ENCODE assay signal across 23 mouse cellular contexts in genomic region chr9:123657457-123657856, GRCm38 (mm10). TPM values are rescaled to one million over a fixed set of nuclear protein-coding genes. Genes with fewer than 3 reads are reported as not detected.
DNase-seq lines count a peak whose midpoint lies in the region; ATAC-seq and TF ChIP-seq lines count a peak whose summit lies in the region.
"Had no signal": no experiment of that assay in that cellular context is flagged by ENCODE, and none has a peak within 500 bp of the region (broad histone marks: within the 10 kb centered on the region; RNA-seq: fewer than 3 reads in every experiment).

No protein-coding gene starts in this region.

- H3K27ac ChIP-seq in liver, embryonic 14.5 days: no peak overlapping the region
- H3K27ac ChIP-seq in liver, embryonic 11.5 days (ENCODE audit: low read depth, low read length): no peak overlapping the region
- H3K27ac ChIP-seq: embryonic facial prominence, embryonic 13.5 days; forebrain, embryonic 12.5 days; heart, adult 2 months; heart, embryonic 15.5 days; hindbrain, embryonic 10.5 days; hindbrain, embryonic 14.5 days had no signal

- H3K4me3 ChIP-seq in liver, embryonic 14.5 days (ENCODE audit: insufficient read depth in 1 of 2, low read depth in 2 of 2, low read length in 2 of 2): no peak overlapping the region
- H3K4me3 ChIP-seq in liver, embryonic 11.5 days (ENCODE audit: low read depth, low read length): no peak overlapping the region
- H3K4me3 ChIP-seq: embryonic facial prominence, embryonic 13.5 days; forebrain, embryonic 12.5 days; heart, adult 2 months; heart, embryonic 15.5 days; hindbrain, embryonic 10.5 days had no signal

- H3K27me3 ChIP-seq in liver, embryonic 14.5 days (ENCODE audit: control insufficient read depth, insufficient read depth, low read length): no peaks in the 10 kb centered on the region
- H3K27me3 ChIP-seq in liver, embryonic 11.5 days (replicated peaks; ENCODE audit: control insufficient read depth, insufficient read depth, low read length): no peaks in the 10 kb centered on the region
- H3K27me3 ChIP-seq: embryonic facial prominence, embryonic 13.5 days; forebrain, embryonic 12.5 days; heart, embryonic 15.5 days had no signal

- no peaks in the 10 kb centered on the region for H3K36me3 ChIP-seq in liver, embryonic 14.5 days (replicated peaks; ENCODE audit: control insufficient read depth, insufficient read depth, low read depth)
- no peaks in the 10 kb centered on the region for H3K36me3 ChIP-seq in liver, embryonic 11.5 days (ENCODE audit: control insufficient read depth, insufficient read depth, low read length)
- H3K36me3 ChIP-seq: embryonic facial prominence, embryonic 13.5 days; forebrain, embryonic 12.5 days; heart, embryonic 15.5 days; hindbrain, embryonic 10.5 days had no signal

- no peak for DNase-seq in liver, embryonic 14.5 days (ENCODE audit: low read depth in 3 of 3, low spot score in 3 of 3)
- DNase-seq in liver, embryonic 11.5 days (ENCODE audit: low spot score): no peak
- peak; percentile 62 for DNase-seq in 416B (ENCODE audit: low read depth)
- DNase-seq in thymus, postnatal 25 days: peak; percentile 29
- DNase-seq in kidney, postnatal 14 days: no peak
- DNase-seq in kidney, adult 11 months: no peak
- DNase-seq: adrenal gland, adult 8-10 months; cerebellum, adult 11 months; cerebellum, adult 9-10 months; cerebellum, postnatal 25 days; gastrocnemius, postnatal 14 days; heart, adult 2 months; heart, postnatal 14 days had no signal

- 31% methylated on average over 3 of the region's 3 CpGs for WGBS in liver, embryonic 14.5 days (ENCODE audit: insufficient replicate concordance)
- 43% methylated on average over 3 of the region's 3 CpGs for WGBS in liver, embryonic 11.5 days

- TF ChIP-seq EP300 in liver, embryonic 14.5 days (IDR thresholded peaks at IDR 0.05; ENCODE audit: low read depth): no peak

- TF ChIP-seq CTCF in liver, embryonic 14.5 days (IDR thresholded peaks at IDR 0.05; ENCODE audit: low read depth): no peak

- no peaks in the 10 kb centered on the region for H3K9me3 ChIP-seq in liver, embryonic 14.5 days (ENCODE audit: control insufficient read depth, low read length)
- H3K9me3 ChIP-seq in liver, embryonic 11.5 days (ENCODE audit: control insufficient read depth, low read length): no peaks in the 10 kb centered on the region
- H3K9me3 ChIP-seq: embryonic facial prominence, embryonic 13.5 days; forebrain, embryonic 12.5 days; heart, embryonic 15.5 days; hindbrain, embryonic 10.5 days had no signal

- H3K4me2 ChIP-seq in liver, embryonic 14.5 days (ENCODE audit: low read depth): no peak overlapping the region
- H3K4me2 ChIP-seq in liver, embryonic 11.5 days: no peak overlapping the region
- H3K4me2 ChIP-seq: embryonic facial prominence, embryonic 13.5 days; forebrain, embryonic 12.5 days; heart, embryonic 11.5 days; heart, embryonic 15.5 days; hindbrain, embryonic 14.5 days had no signal

- peak; percentile 21; the same call in 1 of the 2 replicates for ATAC-seq in liver, embryonic 14.5 days (ENCODE audit: insufficient read depth)
- ATAC-seq in liver, embryonic 11.5 days (replicated peaks; ENCODE audit: low FRiP score): no peak
- peak; percentile 75 to 79 for ATAC-seq in hematopoietic stem cell, adult 5-6 weeks (replicated peaks in 1 of 2; ENCODE audit: insufficient read depth in 1 of 2, low FRiP score in 2 of 2, low TSS enrichment in 1 of 2, low read depth in 1 of 2, poor library complexity in 2 of 2, severe bottlenecking in 2 of 2)
- ATAC-seq: forebrain, embryonic 16.5 days had no signal

- no peak overlapping the region for H3K9ac ChIP-seq in liver, embryonic 14.5 days (replicated peaks)
- no peak overlapping the region for H3K9ac ChIP-seq in liver, embryonic 11.5 days (ENCODE audit: low read depth, low read length)
- H3K9ac ChIP-seq: embryonic facial prominence, embryonic 13.5 days; forebrain, embryonic 12.5 days; heart, embryonic 15.5 days; hindbrain, embryonic 14.5 days had no signal

- H3K4me1 ChIP-seq in liver, embryonic 14.5 days (replicated peaks; ENCODE audit: control insufficient read depth in 2 of 2, insufficient read depth in 2 of 2, low read length in 1 of 2): no peaks in the 10 kb centered on the region; a peak in 1 of 4 replicates
- no peaks in the 10 kb centered on the region for H3K4me1 ChIP-seq in liver, embryonic 11.5 days (replicated peaks; ENCODE audit: control insufficient read depth, insufficient read depth, low read length)
- H3K4me1 ChIP-seq: embryonic facial prominence, embryonic 13.5 days; forebrain, embryonic 12.5 days; heart, embryonic 15.5 days; hindbrain, embryonic 10.5 days had no signal

RNA-seq across cellular contexts. Expression of gene Ccr9, which starts 20.8 kb away (rescaled TPM):
- 0.12 and 0.13 TPM in 2 replicates for polyA plus RNA-seq in liver, embryonic 14.5 days (2012; rRNA removed)
- polyA plus RNA-seq in liver, embryonic 14.5 days (2014; fragmentation: Nextera tagmentation; extraction: Ambion mirVana): 0.14 and 0.20 TPM in 2 replicates
- polyA plus RNA-seq in liver, embryonic 11.5 days (2014; fragmentation: Nextera tagmentation; extraction: Ambion mirVana): 0.04 and 0.14 TPM in 2 replicates
- 4.6 and 9.4 TPM in 2 replicates for total RNA-seq in hematopoietic stem cell, adult 5-6 weeks (2017)
- total RNA-seq: gastrocnemius, adult 18-20 months had no signal

RNA-seq across cellular contexts. Expression of gene Slc6a20a, which starts 21.2 kb away (rescaled TPM):
- 2.7 and 3.3 TPM in 2 replicates for polyA plus RNA-seq in liver, embryonic 14.5 days (2012; rRNA removed)
- 2.5 and 2.6 TPM in 2 replicates for polyA plus RNA-seq in liver, embryonic 14.5 days (2014; fragmentation: Nextera tagmentation; extraction: Ambion mirVana)
- 0.14 and 0.35 TPM in 2 replicates for polyA plus RNA-seq in liver, embryonic 11.5 days (2014; fragmentation: Nextera tagmentation; extraction: Ambion mirVana)
- total RNA-seq in hematopoietic stem cell, adult 5-6 weeks (2017): 1.6 TPM in 1 of 2 replicates, not detected in the other
- total RNA-seq: gastrocnemius, postnatal 14 days; heart, adult 2 months; heart, postnatal 14 days had no signal
- polyA plus RNA-seq: C2C12; heart, embryonic 11.5 days; heart, embryonic 15.5 days had no signal

RNA-seq across cellular contexts. Expression of gene Slc6a20b, which starts 25.1 kb away (rescaled TPM):
- polyA plus RNA-seq in liver, embryonic 14.5 days (2012; rRNA removed): 0.13 and 0.22 TPM in 2 replicates
- polyA plus RNA-seq in liver, embryonic 14.5 days (2014; fragmentation: Nextera tagmentation; extraction: Ambion mirVana): 0.05 and 0.11 TPM in 2 replicates
- 0.17 and 0.32 TPM in 2 replicates for polyA plus RNA-seq in liver, embryonic 11.5 days (2014; fragmentation: Nextera tagmentation; extraction: Ambion mirVana)
- total RNA-seq in hematopoietic stem cell, adult 5-6 weeks (2017): 0.69 and 1.0 TPM in 2 replicates
- total RNA-seq: adrenal gland, adult 8-10 months; gastrocnemius, adult 18-20 months; gastrocnemius, postnatal 14 days; heart, adult 2 months; heart, postnatal 14 days had no signal

Comparison
In these comparisons a context has a peak if more than half of its experiments do, and no peak if none do; other contexts are left out.
1. DNase-seq: peak in 416B (single experiment) and thymus, postnatal 25 days (single experiment); none in liver, embryonic 14.5 days (0 of 3), liver, embryonic 11.5 days (single experiment), kidney, postnatal 14 days (single experiment) and kidney, adult 11 months (single experiment).